Mouse (Mus musculus): Measurements from ENCODE around the gene Rnf212b. TPM values are rescaled to one million over a fixed set of nuclear protein-coding genes. Genes with fewer than 3 reads are reported as not detected.
A peak's percentile ranks its signal among the peaks of the same experiment; 100 is the strongest.

The Rnf212b gene
- total RNA-seq, 2 experiments from 2014 or later: not detected

GRCm38 (mm10) chr14:54866268-54866667 is 52.3 kb downstream of the Rnf212b start:
- no peak for DNase-seq
- intact Hi-C loops (cut with DNase I): no loop called here

- intact Hi-C loops (cut with DNase I): no loop called here
- DNase-seq: no peak
Observed at GRCm38 (mm10) chr14:54866936-54867335, 53.0 kb downstream of the Rnf212b start.

- intact Hi-C loops (cut with DNase I): no loop called here
- DNase-seq: no peak
Observed at GRCm38 (mm10) chr14:54868026-54868425, 54.1 kb downstream of the Rnf212b start.

- intact Hi-C loops (cut with DNase I): no loop called here
- DNase-seq: no peak
Observed at GRCm38 (mm10) chr14:54870861-54871260, 56.9 kb downstream of the Rnf212b start, which contains the start of gene Homez. Homez (minus strand) TSS chr14:54870961.

DNA sequence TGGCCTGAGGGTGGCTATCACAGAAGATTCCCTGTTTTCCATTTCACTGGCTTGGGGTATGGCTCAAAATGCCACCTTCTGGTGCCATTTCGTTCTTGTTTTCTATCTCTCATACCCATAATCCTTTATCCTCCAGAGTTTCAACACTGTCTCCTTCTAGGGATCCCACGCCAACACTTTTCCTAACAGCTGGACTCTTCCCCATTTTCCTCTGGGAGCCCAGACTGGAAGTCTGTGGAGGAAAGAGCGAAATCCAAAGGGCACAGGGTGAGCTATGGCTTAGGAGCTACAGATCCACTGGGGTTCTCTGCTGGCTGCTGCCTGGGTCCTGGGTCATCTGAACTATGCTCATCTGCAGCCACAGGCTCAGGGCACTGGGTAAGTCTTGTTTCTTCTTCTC is 60.2 kb downstream of the Rnf212b start:
- intact Hi-C loops (cut with DNase I): no loop called here
- no peak for DNase-seq

DNA sequence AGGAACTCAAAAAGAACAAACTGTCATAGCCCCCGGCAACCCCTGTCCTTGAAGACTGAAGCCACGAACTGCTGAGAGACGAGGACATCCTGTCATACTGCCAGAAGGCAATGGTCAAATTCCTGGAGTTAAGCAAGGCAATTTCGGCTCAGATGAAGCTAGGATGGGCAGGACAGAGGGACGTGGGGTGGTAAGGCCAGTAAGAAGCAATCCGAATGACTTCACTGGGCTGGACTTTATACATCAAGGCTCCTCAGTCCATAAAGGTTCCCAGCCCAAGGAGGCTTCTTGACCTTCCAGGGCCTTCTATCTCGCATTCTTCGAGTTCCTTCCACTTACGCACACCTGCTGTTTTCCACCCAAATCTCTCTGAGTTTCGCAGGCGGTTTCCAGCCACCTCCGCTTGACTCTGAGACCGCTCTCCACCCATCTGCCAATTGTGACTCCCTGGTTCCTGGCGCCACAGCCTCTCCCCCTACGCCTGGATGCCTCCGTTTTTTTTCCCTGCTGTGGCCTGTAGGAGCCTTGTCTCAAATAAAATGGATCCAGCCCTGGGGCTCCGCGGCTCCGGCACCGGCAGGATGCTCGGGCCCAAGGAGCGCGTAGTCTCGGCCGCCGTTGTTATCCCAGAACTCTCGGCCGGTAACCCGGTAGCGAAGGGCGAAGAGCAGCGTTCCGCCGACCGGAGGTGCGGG is 62.0 kb downstream of the Rnf212b start:
- intact Hi-C loops (cut with DNase I): loop anchor here (1.0 kb wide), 1 partner anchor 13 kb away; no protein-coding TSS in a partner anchor
- peak in 1 of 2 experiments; percentile 33 for DNase-seq

DNA sequence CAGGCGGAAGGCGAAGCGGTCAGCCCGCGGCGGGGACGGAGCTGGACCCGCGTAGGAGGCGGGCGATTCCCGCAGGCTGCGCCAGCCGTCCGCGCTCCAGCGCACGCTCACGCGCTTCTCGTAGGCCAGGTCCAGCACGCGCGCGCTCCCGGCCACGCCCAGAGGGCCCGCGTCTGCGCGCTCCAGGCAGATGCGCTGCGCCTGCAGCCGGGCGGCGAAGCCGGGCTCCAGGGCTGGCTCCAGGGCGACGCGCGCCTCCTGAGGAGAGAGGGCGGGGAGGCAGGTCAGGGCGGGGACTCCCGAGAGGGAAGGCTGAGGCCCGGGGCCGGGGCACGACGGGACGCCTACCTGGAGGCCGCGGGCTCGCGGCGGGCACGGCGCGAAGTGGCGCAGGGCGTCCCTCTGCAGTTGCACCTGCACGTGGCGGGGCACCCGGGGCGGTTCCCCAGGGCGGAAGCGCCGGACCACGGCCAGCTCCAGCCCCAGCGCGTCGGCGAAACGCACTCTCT is 62.7 kb downstream of the Rnf212b start:
- DNase-seq: peak; percentile 89 to 91
- intact Hi-C loops (cut with DNase I): no loop called here

DNA sequence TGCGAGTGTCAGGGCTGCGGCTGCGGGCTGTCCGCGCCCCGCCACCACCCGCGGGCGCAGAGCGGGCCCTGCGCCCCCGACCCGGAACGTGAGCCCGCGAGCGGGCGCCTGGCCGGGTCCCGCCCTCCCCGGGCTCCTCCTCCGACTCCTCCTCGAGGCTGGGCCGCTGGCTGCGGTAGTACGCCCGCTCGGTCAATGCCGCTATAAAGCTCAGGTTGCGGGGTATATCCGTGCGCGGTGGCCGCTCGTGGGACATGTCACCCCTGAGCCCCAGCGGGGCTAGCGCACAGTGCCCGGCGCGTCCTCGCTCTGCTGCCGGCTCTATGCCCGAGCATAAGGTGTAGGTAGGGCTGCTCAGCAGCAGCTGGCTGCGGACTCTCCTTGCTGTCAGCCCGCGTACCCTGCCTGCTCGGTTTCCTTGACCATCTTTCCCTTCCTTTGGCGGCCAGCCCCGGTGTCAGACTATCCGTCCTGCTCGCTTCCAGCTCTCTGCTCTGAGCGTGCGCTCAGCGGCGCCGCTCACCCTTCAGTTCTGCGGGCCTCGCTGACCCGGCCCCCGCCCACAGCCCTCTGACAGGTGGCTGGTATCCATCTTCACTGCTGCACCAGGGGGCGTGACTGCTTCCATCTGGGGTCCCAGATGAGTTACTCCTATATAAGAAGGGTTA is 63.2 kb downstream of the Rnf212b start, which contains the start of gene Ppp1r3e:
Gene Ppp1r3e, minus strand, starts transcription at position 503 of the 668 bp plus-strand sequence.
- DNase-seq: peak; percentile 72 to 74
- intact Hi-C loops (cut with DNase I): no loop called here

- intact Hi-C loops (cut with DNase I): no loop called here
- peak; percentile 88 to 89 for DNase-seq
Observed at GRCm38 (mm10) chr14:54883154-54884021, 69.4 kb downstream of the Rnf212b start, which contains the start of the genes Bcl2l2 and Gm20521. Bcl2l2 (plus strand) TSS chr14:54883377. Gm20521 (plus strand) TSS chr14:54883441.

DNA sequence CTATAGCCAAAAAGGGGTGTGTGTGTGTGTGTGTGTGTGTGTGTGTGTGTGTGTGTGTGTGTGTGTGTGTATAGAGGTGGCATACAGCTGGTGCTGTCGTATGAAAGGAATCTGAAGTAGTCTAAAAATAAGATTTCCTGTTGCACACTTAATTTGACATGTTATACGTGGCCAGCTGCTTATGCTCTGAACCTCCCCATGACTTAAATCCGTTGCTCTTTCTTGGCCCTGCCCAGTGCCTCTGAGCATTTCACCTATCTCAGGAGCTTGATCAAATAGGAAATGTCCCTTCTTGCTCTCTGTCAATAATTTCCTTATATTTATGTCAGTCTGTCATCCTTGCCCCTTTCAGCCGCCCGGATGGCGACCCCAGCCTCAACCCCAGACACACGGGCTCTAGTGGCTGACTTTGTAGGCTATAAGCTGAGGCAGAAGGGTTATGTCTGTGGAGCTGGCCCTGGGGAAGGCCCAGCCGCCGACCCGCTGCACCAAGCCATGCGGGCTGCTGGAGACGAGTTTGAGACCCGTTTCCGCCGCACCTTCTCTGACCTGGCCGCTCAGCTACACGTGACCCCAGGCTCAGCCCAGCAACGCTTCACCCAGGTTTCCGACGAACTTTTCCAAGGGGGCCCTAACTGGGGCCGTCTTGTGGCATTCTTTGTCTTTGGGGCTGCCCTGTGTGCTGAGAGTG is 70.2 kb downstream of the Rnf212b start:
- DNase-seq: no peak
- intact Hi-C loops (cut with DNase I): no loop called here

- intact Hi-C loops (cut with DNase I): no loop called here
- DNase-seq: no peak
Observed at GRCm38 (mm10) chr14:54885309-54885708, 71.4 kb downstream of the Rnf212b start.

DNA sequence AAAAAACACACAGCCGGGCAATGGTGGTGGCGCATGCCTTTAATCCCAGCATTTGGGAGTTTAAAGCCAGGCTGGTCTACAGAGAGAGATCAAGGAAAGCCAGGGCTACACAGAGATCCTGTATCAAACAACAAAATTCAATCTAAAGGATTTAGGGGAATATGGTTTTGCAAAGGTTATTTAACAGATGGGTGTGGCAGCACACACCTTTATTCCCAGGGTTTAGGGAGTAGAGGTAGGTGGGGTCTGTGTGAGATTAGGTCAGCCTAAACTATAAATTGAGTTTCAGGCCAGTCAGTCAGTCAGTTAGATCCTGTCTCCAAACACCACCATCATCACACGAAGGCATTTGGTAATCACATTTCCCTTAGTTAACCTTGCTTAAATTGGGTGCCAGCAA is 78.3 kb downstream of the Rnf212b start, which contains the start of gene Pabpn1:
Gene Pabpn1, plus strand, starts transcription at position 301 of the 400 bp plus-strand sequence.
- intact Hi-C loops (cut with DNase I): no loop called here
- DNase-seq: no peak

GRCm38 (mm10) chr14:54893651-54894181 is 79.8 kb downstream of the Rnf212b start:
- intact Hi-C loops (cut with DNase I): no loop called here
- peak; percentile 99 for DNase-seq

DNA sequence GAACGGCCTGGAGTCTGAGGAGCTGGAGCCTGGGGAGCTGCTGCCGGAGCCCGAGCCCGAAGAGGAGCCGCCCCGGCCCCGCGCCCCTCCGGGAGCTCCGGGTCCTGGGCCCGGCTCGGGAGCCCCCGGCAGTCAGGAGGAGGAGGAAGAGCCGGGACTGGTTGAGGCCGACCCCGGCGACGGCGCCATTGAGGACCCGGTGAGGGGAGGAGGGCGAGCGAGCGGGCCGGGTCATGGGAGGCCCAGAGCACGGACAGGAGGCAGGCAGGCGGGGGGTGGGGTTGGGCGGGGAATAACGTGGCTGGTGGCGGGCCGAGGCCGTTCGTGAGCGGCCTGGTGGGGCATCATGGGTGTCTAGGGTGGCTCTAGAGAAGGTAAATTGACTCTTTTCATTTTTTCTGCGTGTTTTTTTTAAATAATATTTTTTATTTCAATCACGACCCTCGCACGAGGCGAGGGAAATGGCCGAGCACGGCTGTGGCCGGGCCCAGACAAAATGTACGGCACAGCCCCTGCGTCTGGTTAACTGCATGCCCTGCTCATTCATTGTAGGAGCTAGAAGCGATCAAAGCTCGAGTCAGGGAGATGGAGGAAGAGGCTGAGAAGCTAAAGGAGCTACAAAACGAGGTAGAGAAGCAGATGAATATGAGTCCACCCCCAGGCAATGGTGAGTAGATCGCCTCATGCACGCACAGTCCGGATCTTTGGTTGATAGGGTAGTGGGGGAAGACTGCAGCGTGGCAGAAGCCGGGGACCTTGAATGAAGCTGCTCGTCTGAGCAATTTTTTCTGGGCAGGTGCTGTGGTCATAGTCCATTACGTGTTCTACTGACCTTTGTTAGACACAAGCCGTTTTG is 80.6 kb downstream of the Rnf212b start:
- intact Hi-C loops (cut with DNase I): loop anchor here (5.0 kb wide), 1 partner anchor 203 kb away; no protein-coding TSS in a partner anchor
- peak; percentile 74 to 78 for DNase-seq

DNA sequence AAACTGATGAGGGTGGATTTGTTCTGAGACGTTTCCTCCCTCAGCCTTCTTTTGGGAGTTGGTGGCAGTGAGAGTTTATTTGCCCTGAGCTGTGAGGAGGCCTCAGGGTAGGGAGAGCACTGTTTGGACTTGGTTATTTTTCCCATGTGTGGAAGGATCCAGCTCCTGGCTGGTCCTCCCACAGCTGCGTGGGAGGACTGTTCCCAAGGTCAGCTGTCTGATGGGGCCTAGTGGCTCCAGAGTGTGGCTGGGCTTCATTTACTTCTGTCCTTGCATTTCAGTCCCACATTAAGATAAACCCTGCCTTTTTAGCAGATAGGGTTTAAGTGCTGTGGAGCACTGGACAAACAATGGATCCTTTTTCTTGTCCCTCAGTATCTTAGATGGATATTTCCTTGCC is 83.5 kb downstream of the Rnf212b start:
- DNase-seq: no peak
- intact Hi-C loops (cut with DNase I): loop anchor here (5.0 kb wide), 1 partner anchor 200 kb away; no protein-coding TSS in a partner anchor

DNA sequence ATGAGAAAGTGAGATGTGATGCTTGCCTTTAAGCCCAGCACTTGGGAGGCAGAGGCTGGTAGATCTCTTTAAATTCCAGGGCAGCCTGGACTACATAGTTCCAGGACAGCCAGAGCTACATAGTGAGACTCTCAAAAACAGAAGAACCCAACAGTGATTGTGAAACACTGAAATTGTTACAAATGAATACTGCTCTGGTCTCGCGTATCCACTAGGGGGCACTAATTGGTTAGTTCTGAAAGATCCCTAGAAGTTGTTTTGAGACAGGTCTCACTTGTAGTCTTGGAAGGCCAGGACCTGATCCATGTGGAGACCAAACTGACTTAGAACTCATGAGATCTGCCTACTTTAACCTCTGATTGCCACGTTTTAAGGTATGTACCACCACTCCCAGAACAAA is 86.4 kb downstream of the Rnf212b start:
- peak; percentile 81 to 85 for DNase-seq
- intact Hi-C loops (cut with DNase I): loop anchor here (1.0 to 2.0 kb wide), 3 partner anchors 24 to 114 kb away; partner anchors contain the start of gene Ngdn

DNA sequence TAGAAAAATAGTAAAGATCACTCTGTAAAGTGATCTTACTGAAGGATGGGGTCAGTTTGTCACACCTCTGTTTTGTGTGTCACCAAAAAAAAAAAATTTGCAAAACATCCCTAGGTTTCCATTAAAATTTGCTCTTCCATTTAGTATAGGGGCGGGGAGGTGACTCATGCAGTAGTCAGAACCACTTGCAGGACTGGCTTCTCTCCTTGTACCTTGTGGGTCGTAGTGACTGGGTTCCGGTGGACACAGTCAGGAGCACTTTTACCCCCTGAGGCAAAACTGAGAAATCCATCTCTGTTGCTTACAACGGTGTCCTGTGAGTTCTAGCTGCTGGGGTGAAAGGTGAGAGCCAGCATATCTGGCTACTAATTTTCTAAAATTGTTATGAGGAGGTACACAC is 89.7 kb downstream of the Rnf212b start:
- DNase-seq: no peak
- intact Hi-C loops (cut with DNase I): no loop called here
